Mouse (Mus musculus) lung, adult 2 months (tissue): ENCODE measurements around the gene Bcat2. TPM values are rescaled to one million over a fixed set of nuclear protein-coding genes. Genes with fewer than 3 reads are reported as not detected.

Experiments
- DNase-seq: peaks from one replicate; pipeline ENCODE4 v3.0.0; 2022
- H3K4me1 ChIP-seq: fragments of 200-500 bp; 2 replicates; pipeline ENCODE4 v1.6.1; 2011; ENCODE audit warnings: low read length; ENCODE audit not compliant: control insufficient read depth, insufficient read depth
- H3K4me3 ChIP-seq: fragments of 200-500 bp; replicated peaks from 2 replicates; pipeline ENCODE3; 2011; ENCODE audit warnings: low read depth, mild to moderate bottlenecking, control low read depth, low read length; ENCODE audit errors: extremely low read depth
- CTCF ChIP-seq: fragments of 200-500 bp; IDR thresholded peaks from 2 replicates; pipeline ENCODE4 v1.5.1; 2011; ENCODE audit warnings: mild to moderate bottlenecking, low read length, control low read depth; ENCODE audit not compliant: insufficient read depth
- POLR2A ChIP-seq: fragments of 200-500 bp; IDR thresholded peaks from 2 replicates; pipeline ENCODE4 v1.6.1; 2011; ENCODE audit warnings: low read depth, mild to moderate bottlenecking, control low read depth, low read length, borderline replicate concordance; ENCODE audit errors: extremely low read depth
- WGBS: fragments of 180-500 bp; shearing (Covaris S2); methylation state at CpG from one replicate; pipeline ENCODE4 v1.1.7; 2018; 5-methylcytosine and 5-hydroxymethylcytosine counted together
- polyA plus RNA-seq: library from polyadenylated mRNA; depleted of rRNA; stranded (reverse); fragments of >200 nt; gene quantifications from 2 replicates; pipeline ENCODE4 v1.2.3, GENCODE M21; 2012

The Bcat2 gene
- polyA plus RNA-seq, 1 experiment, result 44.2 TPM

- no peaks in the 10 kb centered on the region for H3K4me1 ChIP-seq
- TF ChIP-seq POLR2A (no peak), CTCF (no peak)
- H3K4me3 ChIP-seq, result no peak overlapping the region
- WGBS, result 37% methylated on average over 12 of the region's 12 CpGs
- DNase-seq, result no peak
Observed at GRCm38 (mm10) chr7:45561624-45562520, 8.1 kb upstream of the Bcat2 start.

GRCm38 (mm10) chr7:45564811-45565210 is 5.1 kb upstream of the Bcat2 start:
- no peak for DNase-seq
- no peak for TF ChIP-seq CTCF
- no peak for TF ChIP-seq POLR2A
- WGBS, result 70% methylated on average over 2 of the region's 2 CpGs
- H3K4me1 ChIP-seq, result peaks cover under 1% of the 10 kb centered on the region
- H3K4me3 ChIP-seq, result no peak overlapping the region

GRCm38 (mm10) chr7:45565446-45565845 is 4.5 kb upstream of the Bcat2 start:
- TF ChIP-seq POLR2A (no peak), CTCF (no peak)
- Histone ChIP-seq H3K4me1 (peaks cover 3% of the 10 kb centered on the region), H3K4me3 (no peak overlapping the region)
- no peak for DNase-seq
- 92% methylated on average over 9 of the region's 9 CpGs for WGBS

- Histone ChIP-seq H3K4me1 (peaks cover 7% of the 10 kb centered on the region), H3K4me3 (no peak overlapping the region)
- no peak for DNase-seq
- no peak for TF ChIP-seq CTCF
- no peak for TF ChIP-seq POLR2A
- WGBS, result 69% methylated on average over 8 of the region's 8 CpGs
Observed at GRCm38 (mm10) chr7:45567112-45567779, 2.7 kb upstream of the Bcat2 start.

GRCm38 (mm10) chr7:45567780-45568516 is 2.0 kb upstream of the Bcat2 start:
- 2% methylated on average over 24 of the region's 24 CpGs for WGBS
- peak; percentile 83 for DNase-seq
- Histone ChIP-seq H3K4me3 (peak overlapping the region; percentile 48), H3K4me1 (peaks cover 7% of the 10 kb centered on the region)
- TF ChIP-seq POLR2A (peak; percentile 32; the same call in 1 of the 2 replicates), CTCF (no peak)

- no peak overlapping the region for H3K4me3 ChIP-seq
- TF ChIP-seq POLR2A (no peak), CTCF (no peak)
- DNase-seq, result no peak
- peaks cover 7% of the 10 kb centered on the region for H3K4me1 ChIP-seq
- whole genome bisulfite sequencing, result 77% methylated on average over 10 of the region's 10 CpGs
Observed at GRCm38 (mm10) chr7:45568601-45569473, 1.1 kb upstream of the Bcat2 start.

GRCm38 (mm10) chr7:45571966-45572365 is 2.0 kb downstream of the Bcat2 start:
- 53% methylated on average over 1 of the region's 1 CpGs for WGBS
- peaks cover 7% of the 10 kb centered on the region for H3K4me1 ChIP-seq
- no peak for DNase-seq
- TF ChIP-seq POLR2A, result no peak
- TF ChIP-seq CTCF, result no peak
- H3K4me3 ChIP-seq, result no peak overlapping the region

GRCm38 (mm10) chr7:45573954-45574353 is 4.0 kb downstream of the Bcat2 start:
- DNase-seq, result no peak
- 65% methylated on average over 8 of the region's 8 CpGs for WGBS
- Histone ChIP-seq H3K4me1 (peaks cover 7% of the 10 kb centered on the region), H3K4me3 (no peak overlapping the region)
- TF ChIP-seq CTCF, result no peak
- no peak for TF ChIP-seq POLR2A
